Mouse (Mus musculus) neural tube, embryonic 12.5 days (tissue): ENCODE data around the gene R3hcc1l. TPM values are rescaled to one million over a fixed set of nuclear protein-coding genes. Genes with fewer than 3 reads are reported as not detected.

Experiments used
- ATAC-seq: fragments of 200-750 bp; cut with Nextera tagmentation; 2 replicates; pipeline ENCODE4 v1.8.0; 2017; ENCODE audit warnings: low read depth, mild to moderate bottlenecking, moderate TSS enrichment, moderate library complexity; ENCODE audit not compliant: low FRiP score
- H3K27ac ChIP-seq: fragments of 300-500 bp; sonication (generic); 2 replicates; pipeline ENCODE4 v1.5.1; 2016
- H3K27me3 ChIP-seq: fragments of 300-500 bp; sonication (generic); replicated peaks from 2 replicates; pipeline ENCODE4 v1.6.1; 2016; ENCODE audit warnings: mild to moderate bottlenecking
- H3K36me3 ChIP-seq: fragments of 300-500 bp; sonication (generic); 2 replicates; pipeline ENCODE4 v1.6.1; 2016; ENCODE audit warnings: mild to moderate bottlenecking
- H3K4me1 ChIP-seq: fragments of 300-500 bp; sonication (generic); 2 replicates; pipeline ENCODE4 v1.6.1; 2016
- H3K4me2 ChIP-seq: fragments of 300-500 bp; sonication (generic); replicated peaks from 2 replicates; pipeline ENCODE4 v1.6.1; 2016; ENCODE audit warnings: mild to moderate bottlenecking
- H3K4me3 ChIP-seq: fragments of 300-500 bp; sonication (generic); 2 replicates; pipeline ENCODE4 v1.5.1; 2016
- H3K9ac ChIP-seq: fragments of 300-500 bp; sonication (generic); 2 replicates; pipeline ENCODE4 v1.6.1; 2016; ENCODE audit warnings: mild to moderate bottlenecking
- H3K9me3 ChIP-seq: fragments of 300-500 bp; sonication (generic); 2 replicates; pipeline ENCODE4 v1.6.1; 2016; ENCODE audit warnings: mild to moderate bottlenecking
- WGBS: fragments of 180-500 bp; shearing (Covaris S2); methylation state at CpG from one replicate; pipeline ENCODE4 v1.1.7; 2016; 5-methylcytosine and 5-hydroxymethylcytosine counted together
- polyA plus RNA-seq: library from polyadenylated mRNA; unstranded; fragments of >200 nt; fragmentation: Nextera tagmentation; extraction: Ambion mirVana; gene quantifications from 2 replicates; pipeline ENCODE4 v1.2.1, GENCODE M21; 2016

Gene R3hcc1l
- polyA plus RNA-seq, 1 experiment from 2014 or later = 19.0 TPM

DNA sequence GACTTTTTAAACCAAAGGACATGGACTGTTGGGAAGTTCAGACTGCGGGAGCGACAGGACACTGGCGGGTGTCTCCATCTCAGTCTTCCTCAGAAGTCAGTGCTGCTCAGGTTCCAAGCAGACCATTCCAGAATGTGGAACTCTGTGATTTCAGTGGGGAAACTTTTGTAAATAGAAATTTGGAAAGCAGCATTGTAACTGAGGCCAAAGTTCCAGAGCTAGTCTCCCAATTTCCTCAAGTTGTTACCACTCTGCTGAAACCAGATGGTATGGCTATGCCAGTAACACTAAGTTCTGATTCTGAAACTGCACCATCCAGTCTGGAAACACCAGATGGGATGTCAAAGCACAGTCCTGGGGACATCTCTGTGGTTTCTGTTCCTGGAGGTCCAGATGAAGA, 44.4 kb downstream of the R3hcc1l start:
- Histone ChIP-seq H3K27me3 (no peaks in the 10 kb centered on the region), H3K9me3 (no peaks in the 10 kb centered on the region), H3K4me3 (no peak overlapping the region), H3K9ac (no peak overlapping the region), H3K4me1 (no peaks in the 10 kb centered on the region), H3K4me2 (no peak overlapping the region), H3K36me3 (0 out of 2 replicates have a peak, but pooled peaks cover 7% of the 10 kb centered on the region), H3K27ac (no peak overlapping the region)
- no peak for ATAC-seq
- WGBS = 95% methylated on average over 3 of the region's 3 CpGs

- no peak overlapping the region for H3K9ac ChIP-seq
- H3K27me3 ChIP-seq = no peaks in the 10 kb centered on the region
- H3K4me1 ChIP-seq = no peaks in the 10 kb centered on the region
- no peaks in the 10 kb centered on the region for H3K9me3 ChIP-seq
- H3K4me2 ChIP-seq = no peak overlapping the region
- ATAC-seq = no peak
- WGBS = 92% methylated on average over 3 of the region's 3 CpGs
- H3K27ac ChIP-seq = no peak overlapping the region
- 0 out of 2 replicates have a peak, but pooled peaks cover 7% of the 10 kb centered on the region for H3K36me3 ChIP-seq
- no peak overlapping the region for H3K4me3 ChIP-seq
Observed at GRCm38 (mm10) chr19:42563726-42564270, 45.2 kb downstream of the R3hcc1l start.

- H3K27ac ChIP-seq = no peak overlapping the region
- H3K4me3 ChIP-seq = no peak overlapping the region
- WGBS = 93% methylated on average over 4 of the region's 4 CpGs
- no peaks in the 10 kb centered on the region for H3K9me3 ChIP-seq
- no peak for ATAC-seq
- H3K4me1 ChIP-seq = no peaks in the 10 kb centered on the region
- H3K27me3 ChIP-seq = no peaks in the 10 kb centered on the region
- no peak overlapping the region for H3K9ac ChIP-seq
- no peak overlapping the region for H3K4me2 ChIP-seq
- H3K36me3 ChIP-seq = 0 out of 2 replicates have a peak, but pooled peaks cover 7% of the 10 kb centered on the region
Observed at GRCm38 (mm10) chr19:42566283-42567019, 47.9 kb downstream of the R3hcc1l start.

GRCm38 (mm10) chr19:42567020-42567419, 48.5 kb downstream of the R3hcc1l start:
- no peak overlapping the region for H3K4me2 ChIP-seq
- H3K9me3 ChIP-seq = no peaks in the 10 kb centered on the region
- no peaks in the 10 kb centered on the region for H3K27me3 ChIP-seq
- no peak overlapping the region for H3K27ac ChIP-seq
- no peak overlapping the region for H3K4me3 ChIP-seq
- no peak for ATAC-seq
- H3K36me3 ChIP-seq = 0 out of 2 replicates have a peak, but pooled peaks cover 7% of the 10 kb centered on the region
- no peaks in the 10 kb centered on the region for H3K4me1 ChIP-seq
- H3K9ac ChIP-seq = no peak overlapping the region

- no peak for ATAC-seq
- WGBS = 91% methylated on average over 2 of the region's 2 CpGs
- Histone ChIP-seq H3K27ac (no peak overlapping the region), H3K4me3 (no peak overlapping the region), H3K4me1 (no peaks in the 10 kb centered on the region), H3K4me2 (no peak overlapping the region), H3K9ac (no peak overlapping the region), H3K27me3 (no peaks in the 10 kb centered on the region), H3K36me3 (no peaks in the 10 kb centered on the region), H3K9me3 (no peaks in the 10 kb centered on the region)
Observed at GRCm38 (mm10) chr19:42569076-42569475, 50.5 kb downstream of the R3hcc1l start.

- Histone ChIP-seq H3K27me3 (no peaks in the 10 kb centered on the region), H3K9ac (no peak overlapping the region), H3K4me2 (no peak overlapping the region), H3K36me3 (no peaks in the 10 kb centered on the region), H3K4me3 (no peak overlapping the region), H3K9me3 (no peaks in the 10 kb centered on the region), H3K27ac (no peak overlapping the region), H3K4me1 (no peaks in the 10 kb centered on the region)
- 78% methylated on average over 4 of the region's 4 CpGs for WGBS
- no peak for ATAC-seq
Observed at GRCm38 (mm10) chr19:42571291-42571690, 52.7 kb downstream of the R3hcc1l start.

DNA sequence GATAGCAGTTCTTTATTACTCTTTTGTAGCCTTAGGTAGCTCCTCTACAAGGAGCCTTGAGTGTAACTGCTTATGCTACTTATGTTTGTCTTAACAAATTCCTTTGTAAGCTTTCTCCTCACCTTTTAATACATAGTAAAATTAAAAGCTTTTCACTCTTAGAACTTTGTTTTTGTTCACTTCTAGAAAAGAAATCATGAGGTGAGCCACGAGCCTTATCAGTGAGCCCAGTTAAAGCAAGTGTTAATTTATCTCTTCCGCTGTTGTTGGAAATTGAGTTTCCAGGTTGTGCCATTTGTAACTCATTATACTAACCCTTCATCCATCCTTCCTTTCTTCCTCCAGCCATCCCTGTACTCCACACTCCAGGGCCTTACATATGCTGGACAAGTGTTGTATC, 56.8 kb downstream of the R3hcc1l start:
- Histone ChIP-seq H3K4me3 (no peak overlapping the region), H3K27ac (no peak overlapping the region), H3K9me3 (no peaks in the 10 kb centered on the region), H3K27me3 (no peaks in the 10 kb centered on the region), H3K36me3 (no peaks in the 10 kb centered on the region), H3K9ac (no peak overlapping the region), H3K4me1 (no peaks in the 10 kb centered on the region), H3K4me2 (no peak overlapping the region)
- ATAC-seq = no peak
- WGBS = 95% methylated on average over 2 of the region's 2 CpGs

GRCm38 (mm10) chr19:42576856-42577255, 58.3 kb downstream of the R3hcc1l start:
- H3K27me3 ChIP-seq = no peaks in the 10 kb centered on the region
- H3K4me3 ChIP-seq = no peak overlapping the region
- ATAC-seq = no peak
- H3K36me3 ChIP-seq = no peaks in the 10 kb centered on the region
- H3K4me1 ChIP-seq = no peaks in the 10 kb centered on the region
- no peaks in the 10 kb centered on the region for H3K9me3 ChIP-seq
- 82% methylated on average over 1 of the region's 1 CpGs for WGBS
- H3K27ac ChIP-seq = no peak overlapping the region
- no peak overlapping the region for H3K9ac ChIP-seq
- H3K4me2 ChIP-seq = no peak overlapping the region

- no peaks in the 10 kb centered on the region for H3K9me3 ChIP-seq
- ATAC-seq = no peak
- no peaks in the 10 kb centered on the region for H3K27me3 ChIP-seq
- no peaks in the 10 kb centered on the region for H3K4me1 ChIP-seq
- no peak overlapping the region for H3K27ac ChIP-seq
- H3K4me2 ChIP-seq = no peak overlapping the region
- H3K4me3 ChIP-seq = no peak overlapping the region
- no peak overlapping the region for H3K9ac ChIP-seq
- WGBS = 88% methylated on average over 4 of the region's 4 CpGs
- peaks cover 6% of the 10 kb centered on the region; the same call in 1 of the 2 replicates for H3K36me3 ChIP-seq
Observed at GRCm38 (mm10) chr19:42578631-42579030, 60.1 kb downstream of the R3hcc1l start.

- Histone ChIP-seq H3K27me3 (no peaks in the 10 kb centered on the region), H3K9ac (no peak overlapping the region), H3K4me2 (no peak overlapping the region), H3K9me3 (no peaks in the 10 kb centered on the region), H3K27ac (no peak overlapping the region), H3K4me1 (no peaks in the 10 kb centered on the region), H3K36me3 (peaks cover 7% of the 10 kb centered on the region; the same call in 1 of the 2 replicates), H3K4me3 (no peak overlapping the region)
- no peak for ATAC-seq
- 42% methylated on average over 4 of the region's 4 CpGs for WGBS
Observed at GRCm38 (mm10) chr19:42580701-42581100, 62.1 kb downstream of the R3hcc1l start.

DNA sequence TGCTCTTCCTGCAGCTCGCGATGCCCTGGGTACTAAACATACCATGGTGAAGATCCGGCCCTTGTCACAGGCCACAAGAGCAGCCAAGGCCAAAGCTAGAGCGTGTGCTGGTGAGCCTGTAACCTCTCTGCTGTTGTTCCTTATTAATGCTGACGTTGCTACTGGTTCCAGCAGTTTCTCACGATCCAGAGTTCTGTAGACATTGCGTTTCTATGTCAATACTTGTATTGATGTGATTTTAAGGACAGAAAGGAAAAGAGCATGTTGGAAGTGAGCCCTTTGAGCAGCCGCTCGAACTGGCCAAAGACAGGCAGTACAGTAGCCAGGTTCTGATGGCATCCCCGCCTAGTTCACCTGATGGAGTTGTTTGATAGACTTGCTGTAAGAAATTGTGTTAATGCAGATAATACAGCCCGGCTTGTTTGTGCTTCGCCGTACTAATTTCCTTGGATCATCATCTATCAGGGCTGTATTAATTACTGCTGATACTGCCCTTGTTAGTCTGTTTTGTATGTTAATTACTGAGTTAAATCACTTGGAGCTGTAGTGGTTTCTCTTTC, 64.3 kb downstream of the R3hcc1l start:
- Histone ChIP-seq H3K27ac (no peak overlapping the region), H3K9ac (no peak overlapping the region), H3K4me1 (no peaks in the 10 kb centered on the region), H3K36me3 (peaks cover 7% of the 10 kb centered on the region; the same call in 1 of the 2 replicates), H3K4me2 (no peak overlapping the region), H3K9me3 (no peaks in the 10 kb centered on the region), H3K27me3 (no peaks in the 10 kb centered on the region), H3K4me3 (no peak overlapping the region)
- ATAC-seq = no peak
- 93% methylated on average over 13 of the region's 13 CpGs for WGBS

- Histone ChIP-seq H3K4me1 (no peaks in the 10 kb centered on the region), H3K9me3 (no peaks in the 10 kb centered on the region), H3K27ac (no peak overlapping the region), H3K27me3 (no peaks in the 10 kb centered on the region), H3K4me2 (no peak overlapping the region), H3K9ac (no peak overlapping the region), H3K36me3 (peaks cover 7% of the 10 kb centered on the region; the same call in 1 of the 2 replicates), H3K4me3 (no peak overlapping the region)
- ATAC-seq = no peak
- 92% methylated on average over 5 of the region's 5 CpGs for WGBS
Observed at GRCm38 (mm10) chr19:42583677-42584076, 65.1 kb downstream of the R3hcc1l start.
